Mouse (Mus musculus) intestine, embryonic 15.5 days (tissue): ENCODE data around the gene Skap2. TPM values are rescaled to one million over a fixed set of nuclear protein-coding genes. Genes with fewer than 3 reads are reported as not detected.

Experiments
- ATAC-seq: fragments of 200-750 bp; cut with Nextera tagmentation; 2 replicates; pipeline ENCODE4 v1.8.0; 2017; ENCODE audit warnings: moderate TSS enrichment, moderate library complexity
- H3K27ac ChIP-seq: fragments of 300-500 bp; sonication (generic); 2 replicates; pipeline ENCODE4 v1.5.1; 2015; ENCODE audit warnings: mild to moderate bottlenecking, inconsistent platforms
- H3K27me3 ChIP-seq: fragments of 300-500 bp; sonication (generic); replicated peaks from 2 replicates; pipeline ENCODE4 v1.6.1; 2015; ENCODE audit warnings: inconsistent platforms
- H3K36me3 ChIP-seq: fragments of 300-500 bp; sonication (generic); 2 replicates; pipeline ENCODE4 v1.6.1; 2015; ENCODE audit warnings: inconsistent platforms
- H3K4me1 ChIP-seq: fragments of 300-500 bp; sonication (generic); replicated peaks from 2 replicates; pipeline ENCODE4 v1.6.1; 2015; ENCODE audit warnings: inconsistent platforms
- H3K4me2 ChIP-seq: fragments of 300-500 bp; sonication (generic); replicated peaks from 2 replicates; pipeline ENCODE4 v1.6.1; 2015; ENCODE audit warnings: mild to moderate bottlenecking, inconsistent platforms
- H3K4me3 ChIP-seq: fragments of 300-500 bp; sonication (generic); replicated peaks from 2 replicates; pipeline ENCODE4 v1.5.1; 2015; ENCODE audit warnings: inconsistent platforms
- H3K9ac ChIP-seq: fragments of 300-500 bp; sonication (generic); 2 replicates; pipeline ENCODE4 v1.6.1; 2015; ENCODE audit warnings: inconsistent platforms
- H3K9me3 ChIP-seq: fragments of 300-500 bp; sonication (generic); 2 replicates; pipeline ENCODE4 v1.6.1; 2016; ENCODE audit warnings: inconsistent platforms
- WGBS: fragments of 180-500 bp; shearing (Covaris S2); methylation state at CpG from one replicate; pipeline ENCODE4 v1.1.7; 2015; 5-methylcytosine and 5-hydroxymethylcytosine counted together
- polyA plus RNA-seq: library from polyadenylated mRNA; unstranded; fragments of >200 nt; fragmentation: Nextera tagmentation; extraction: Ambion mirVana; gene quantifications from 2 replicates; pipeline ENCODE4 v1.2.1, GENCODE M21; 2015

The Skap2 gene
- polyA plus RNA-seq: 37.0 and 40.3 TPM in 2 replicates

DNA sequence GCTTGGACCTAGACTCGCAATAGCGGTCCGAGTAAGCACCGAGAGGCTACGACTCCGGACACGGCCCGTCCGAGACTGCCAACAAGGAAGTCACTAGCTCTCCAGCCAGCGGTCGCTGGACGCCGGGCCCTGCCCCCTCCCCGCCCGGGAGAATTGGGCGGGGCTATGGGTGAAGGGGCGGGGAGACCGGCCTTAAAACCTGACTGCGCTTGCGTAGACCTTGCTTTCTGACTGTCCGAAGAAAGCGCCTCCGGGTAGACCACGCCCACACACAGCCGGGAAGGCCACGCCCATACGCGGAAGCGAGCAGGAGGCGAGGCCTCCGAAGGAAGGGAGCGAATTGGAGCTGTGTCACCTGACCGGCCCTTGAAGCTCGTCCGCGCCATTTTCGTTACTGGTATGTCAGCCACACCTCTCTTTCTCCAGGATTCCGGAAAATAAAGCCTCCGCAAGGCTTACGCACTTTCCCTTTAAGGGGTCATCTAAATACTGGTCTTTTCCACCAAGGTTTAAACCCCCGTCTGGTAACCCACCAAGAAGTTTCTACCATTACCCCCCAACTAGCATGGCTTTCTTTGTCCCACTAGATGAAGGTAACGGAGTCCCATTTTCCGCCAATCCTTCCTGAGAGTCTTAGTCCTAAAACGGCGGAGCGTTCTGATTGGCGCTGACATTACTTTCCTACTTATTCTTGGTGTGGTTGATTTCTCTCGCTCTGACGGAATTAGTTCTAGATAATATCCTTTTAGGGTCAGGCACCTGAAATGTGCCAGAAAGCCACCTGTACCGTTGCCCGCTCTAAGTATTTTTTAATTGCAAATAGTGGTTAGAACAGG, at the start of gene Skap2:
Gene Skap2, minus strand, starts transcription at position 141 of the 836 bp plus-strand sequence.
- H3K27ac ChIP-seq: 0 out of 2 replicates have a peak within 1 kb of the TSS, but pooled peaks have one; percentile 58
- H3K36me3 ChIP-seq: no peaks in the 10 kb centered on the region
- peak within 1 kb of the TSS; percentile 78 for H3K4me2 ChIP-seq
- no peaks in the 10 kb centered on the region for H3K9me3 ChIP-seq
- H3K27me3 ChIP-seq: 0 out of 2 replicates have a peak, but pooled peaks cover 2% of the 10 kb centered on the region
- WGBS: under 1% methylated on average over 51 of the region's 51 CpGs
- peak within 1 kb of the TSS; percentile 54 for H3K9ac ChIP-seq
- ATAC-seq: peak; percentile 99
- H3K4me3 ChIP-seq: peak within 1 kb of the TSS; percentile 72
- 0 out of 2 replicates have a peak, but pooled peaks cover 3% of the 10 kb centered on the region for H3K4me1 ChIP-seq

DNA sequence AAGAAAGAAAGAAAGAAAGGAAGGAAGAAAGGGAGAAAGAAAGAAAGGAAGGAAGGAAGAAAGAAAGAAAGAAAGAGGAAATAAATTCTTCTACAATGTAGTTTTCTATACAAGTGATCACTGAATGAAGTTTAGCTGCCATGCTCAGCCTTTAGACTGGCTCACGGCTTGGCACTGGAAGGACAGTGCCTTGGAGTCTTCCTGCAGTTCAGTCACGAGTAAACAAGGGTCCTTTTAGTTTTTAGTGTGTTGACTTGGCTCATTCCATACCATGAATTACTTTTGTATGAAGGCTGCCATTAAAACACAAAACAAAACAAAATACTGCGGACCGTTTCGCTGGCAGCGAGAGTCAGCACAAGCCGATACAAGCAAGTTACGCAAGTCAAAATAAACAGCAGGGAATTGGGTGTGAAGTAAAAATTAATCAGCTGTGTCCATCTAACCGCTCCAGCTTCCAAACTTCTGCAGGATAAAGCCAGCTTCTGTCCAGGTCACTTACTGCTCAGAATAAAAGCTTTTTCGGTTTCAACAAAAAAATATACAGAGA, 46.6 kb upstream of the Skap2 start:
- Histone ChIP-seq H3K4me2 (no peak overlapping the region), H3K4me3 (no peak overlapping the region), H3K4me1 (no peaks in the 10 kb centered on the region), H3K27ac (no peak overlapping the region), H3K9ac (no peak overlapping the region), H3K9me3 (no peaks in the 10 kb centered on the region), H3K36me3 (no peaks in the 10 kb centered on the region), H3K27me3 (no peaks in the 10 kb centered on the region)
- ATAC-seq: no peak
- WGBS: 67% methylated on average over 10 of the region's 10 CpGs

DNA sequence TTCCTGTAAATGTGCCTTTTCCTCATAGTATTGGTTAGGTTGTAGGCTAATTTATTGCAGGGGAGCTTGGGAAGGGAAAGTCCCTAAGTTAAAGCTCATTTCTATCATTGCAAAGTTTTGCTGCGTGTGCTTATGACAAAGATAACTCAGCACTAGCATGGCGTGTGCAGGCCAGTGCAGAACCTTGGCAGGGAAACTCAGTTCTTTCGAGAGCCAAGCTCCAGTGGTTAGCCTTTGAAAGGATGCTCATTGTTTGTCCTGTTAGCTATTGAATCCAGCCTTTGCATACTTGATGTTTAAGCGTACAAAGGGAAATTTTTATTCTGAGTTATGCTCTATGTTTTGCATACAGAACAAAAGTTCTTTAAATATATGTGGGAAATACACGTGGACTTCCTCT, 45.8 kb upstream of the Skap2 start:
- Histone ChIP-seq H3K4me3 (no peak overlapping the region), H3K36me3 (no peaks in the 10 kb centered on the region), H3K4me1 (no peaks in the 10 kb centered on the region), H3K27ac (no peak overlapping the region), H3K9me3 (no peaks in the 10 kb centered on the region), H3K4me2 (no peak overlapping the region), H3K9ac (no peak overlapping the region), H3K27me3 (no peaks in the 10 kb centered on the region)
- WGBS: 46% methylated on average over 5 of the region's 5 CpGs
- no peak for ATAC-seq

DNA sequence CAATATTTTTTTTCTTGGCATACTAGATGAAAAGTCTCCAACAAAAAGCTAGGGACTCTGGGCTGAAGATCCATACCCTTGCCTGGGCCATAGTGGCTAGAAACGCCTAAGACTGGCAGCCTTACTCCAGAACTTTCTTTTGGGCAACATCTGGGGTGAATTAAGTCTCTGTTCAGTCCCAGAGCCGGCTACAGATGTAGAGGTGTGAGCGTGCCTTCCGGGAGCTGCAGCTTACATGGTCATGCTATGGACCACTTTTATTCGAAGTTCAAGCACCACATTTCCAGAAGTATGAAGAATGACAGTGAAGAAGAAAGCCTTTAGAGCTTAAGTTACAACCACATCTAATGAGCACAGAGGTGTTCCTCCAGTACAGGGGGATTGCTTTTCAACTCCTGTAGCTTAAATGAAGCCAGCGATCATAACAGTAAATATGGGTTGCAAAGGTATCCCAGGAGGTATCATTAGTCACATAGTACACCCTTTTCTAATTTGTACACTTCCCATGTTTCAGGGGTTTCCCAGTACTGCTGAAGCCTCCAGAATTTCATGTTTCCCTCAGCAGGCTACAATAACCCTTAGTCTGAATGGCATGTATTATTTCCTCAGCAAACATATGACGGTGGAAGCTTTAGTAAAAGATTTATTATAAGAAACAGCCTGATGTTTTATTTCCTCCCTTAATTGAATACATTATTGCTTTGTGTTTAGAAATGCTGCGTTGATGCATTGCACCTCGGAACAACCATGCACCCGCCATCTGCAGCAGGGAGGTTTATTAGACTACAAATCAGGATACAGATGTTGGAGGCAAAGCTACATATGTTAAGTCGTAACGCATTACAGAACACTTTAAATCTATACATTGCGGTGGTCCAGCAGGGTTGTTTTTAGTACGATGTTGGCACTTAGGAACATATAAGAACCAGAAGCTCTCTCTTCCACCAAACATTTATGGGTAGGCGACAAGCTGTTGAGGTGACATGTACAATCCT, 41.5 kb upstream of the Skap2 start:
- ATAC-seq: no peak
- 0 out of 2 replicates have a peak, but pooled peaks cover 2% of the 10 kb centered on the region for H3K4me1 ChIP-seq
- H3K4me3 ChIP-seq: no peak overlapping the region
- WGBS: 56% methylated on average over 15 of the region's 15 CpGs
- H3K9ac ChIP-seq: no peak overlapping the region
- no peak overlapping the region for H3K27ac ChIP-seq
- H3K36me3 ChIP-seq: no peaks in the 10 kb centered on the region
- no peaks in the 10 kb centered on the region for H3K27me3 ChIP-seq
- H3K9me3 ChIP-seq: no peaks in the 10 kb centered on the region
- H3K4me2 ChIP-seq: no peak overlapping the region; the same call in 1 of the 2 replicates

DNA sequence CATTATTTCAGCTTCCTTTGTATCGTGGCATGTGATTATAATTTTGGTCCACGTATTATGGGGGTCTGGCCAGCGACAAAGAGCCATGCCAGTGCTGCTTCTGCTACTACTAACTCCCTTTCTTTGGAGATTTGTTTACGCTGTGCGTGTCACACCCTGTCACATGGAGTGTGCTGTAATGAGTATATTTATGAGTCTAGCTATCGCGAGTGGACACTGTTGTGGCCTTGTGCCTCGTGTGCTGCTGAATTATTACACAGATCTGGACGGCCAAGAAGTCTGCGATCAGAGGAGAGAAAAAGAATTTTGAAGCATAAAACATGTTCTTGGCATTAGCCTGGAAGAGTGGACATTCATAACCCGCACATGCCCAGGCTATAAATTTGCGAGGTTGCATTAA, 37.7 kb upstream of the Skap2 start:
- no peak for ATAC-seq
- Histone ChIP-seq H3K9ac (no peak overlapping the region), H3K9me3 (no peaks in the 10 kb centered on the region), H3K4me3 (no peak overlapping the region), H3K36me3 (no peaks in the 10 kb centered on the region), H3K4me1 (0 out of 2 replicates have a peak, but pooled peaks cover 2% of the 10 kb centered on the region), H3K27ac (no peak overlapping the region), H3K4me2 (no peak overlapping the region), H3K27me3 (no peaks in the 10 kb centered on the region)
- WGBS: 42% methylated on average over 12 of the region's 12 CpGs

DNA sequence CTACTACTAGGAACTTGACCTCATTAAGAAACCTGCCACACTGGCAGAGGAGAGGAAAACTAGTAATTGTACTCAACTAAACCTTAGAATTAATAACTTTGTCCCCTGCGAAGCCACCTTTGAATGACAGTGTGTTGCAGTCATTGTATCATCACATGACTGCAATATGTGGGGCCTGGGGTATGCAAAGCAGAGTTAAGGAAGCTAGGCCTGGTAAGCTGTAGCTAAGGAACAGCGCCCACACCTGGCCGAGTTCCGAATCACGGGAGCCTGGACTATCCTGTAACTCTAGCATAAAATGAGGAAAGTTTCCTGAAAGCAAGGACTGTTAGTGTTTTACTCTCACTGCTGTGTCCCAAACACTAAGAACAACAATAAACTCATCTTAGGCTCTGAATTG, 33.2 kb upstream of the Skap2 start:
- Histone ChIP-seq H3K27me3 (no peaks in the 10 kb centered on the region), H3K9ac (no peak overlapping the region), H3K27ac (no peak overlapping the region), H3K4me3 (no peak overlapping the region), H3K4me1 (0 out of 2 replicates have a peak, but pooled peaks cover 2% of the 10 kb centered on the region), H3K4me2 (no peak overlapping the region), H3K36me3 (no peaks in the 10 kb centered on the region), H3K9me3 (no peaks in the 10 kb centered on the region)
- 67% methylated on average over 5 of the region's 5 CpGs for WGBS
- ATAC-seq: no peak

DNA sequence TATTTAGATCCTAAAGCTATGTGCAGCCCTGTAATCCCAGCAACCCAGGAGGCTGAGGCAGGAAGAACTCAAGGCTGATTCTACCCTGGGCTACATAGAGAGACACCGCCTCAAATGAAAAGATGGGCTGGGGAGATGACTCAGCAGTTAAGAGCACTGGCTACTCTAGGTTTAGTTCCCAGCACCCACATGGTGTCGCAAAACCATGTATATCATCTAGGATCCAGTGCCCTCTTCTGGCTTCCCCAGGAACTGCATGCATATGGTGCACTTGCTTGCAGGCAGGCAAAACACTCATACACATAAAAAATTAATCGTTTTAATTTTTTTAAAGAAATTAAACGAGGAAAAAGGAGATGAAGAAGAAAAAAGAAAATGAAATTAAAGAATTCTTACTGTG, 23.7 kb upstream of the Skap2 start:
- Histone ChIP-seq H3K4me1 (no peaks in the 10 kb centered on the region), H3K36me3 (no peaks in the 10 kb centered on the region), H3K9ac (no peak overlapping the region), H3K27me3 (no peaks in the 10 kb centered on the region), H3K4me3 (no peak overlapping the region), H3K27ac (no peak overlapping the region), H3K9me3 (no peaks in the 10 kb centered on the region), H3K4me2 (no peak overlapping the region)
- no peak for ATAC-seq
- 88% methylated on average over 4 of the region's 4 CpGs for WGBS

DNA sequence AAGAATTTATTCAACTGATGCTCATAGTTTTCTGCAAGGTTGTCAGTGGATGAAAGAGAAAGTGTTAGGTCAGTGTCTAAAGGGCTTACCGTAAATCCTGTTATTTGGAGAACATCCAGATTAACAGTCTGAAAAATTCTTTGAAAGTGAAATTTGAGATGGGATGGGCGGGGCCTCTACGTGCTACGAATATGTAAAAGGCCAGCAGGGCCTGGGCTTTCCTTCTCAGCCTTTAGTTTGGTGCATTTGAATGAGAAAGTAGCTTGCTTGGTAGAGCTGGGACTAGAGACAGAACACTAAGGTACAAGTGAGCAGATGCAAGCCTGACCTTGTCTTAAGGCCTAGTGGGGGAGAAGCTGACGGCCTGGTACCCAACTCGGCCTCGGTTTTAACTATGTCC, 18.8 kb upstream of the Skap2 start:
- WGBS: 43% methylated on average over 7 of the region's 7 CpGs
- Histone ChIP-seq H3K9ac (no peak overlapping the region), H3K36me3 (no peaks in the 10 kb centered on the region), H3K4me3 (no peak overlapping the region), H3K27ac (no peak overlapping the region), H3K27me3 (no peaks in the 10 kb centered on the region), H3K4me2 (no peak overlapping the region), H3K4me1 (no peaks in the 10 kb centered on the region), H3K9me3 (no peaks in the 10 kb centered on the region)
- ATAC-seq: no peak

DNA sequence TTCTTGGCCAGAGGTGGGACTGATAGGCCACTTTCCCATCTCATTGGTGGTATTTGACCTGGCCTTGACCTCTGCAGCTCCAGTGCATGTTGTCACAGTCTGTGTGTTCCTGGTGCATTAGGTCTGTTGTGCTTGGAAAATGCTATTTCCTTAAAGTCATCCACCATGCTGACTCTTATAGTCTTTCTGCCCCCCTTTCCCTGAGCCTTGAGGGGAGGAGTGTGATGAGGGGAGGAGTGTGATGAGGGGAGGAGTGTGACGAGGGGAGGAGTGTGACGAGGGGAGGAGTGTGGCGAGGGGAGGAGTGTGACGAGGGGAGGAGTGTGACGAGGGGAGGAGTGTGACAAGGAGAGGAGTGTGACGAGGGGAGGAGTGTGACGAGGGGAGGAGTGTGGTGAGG, 15.8 kb upstream of the Skap2 start:
- Histone ChIP-seq H3K4me2 (no peak overlapping the region), H3K4me1 (no peaks in the 10 kb centered on the region), H3K4me3 (no peak overlapping the region), H3K27ac (no peak overlapping the region), H3K9me3 (no peaks in the 10 kb centered on the region), H3K9ac (no peak overlapping the region), H3K27me3 (no peaks in the 10 kb centered on the region), H3K36me3 (no peaks in the 10 kb centered on the region)
- no peak for ATAC-seq
- 89% methylated on average over 7 of the region's 7 CpGs for WGBS

DNA sequence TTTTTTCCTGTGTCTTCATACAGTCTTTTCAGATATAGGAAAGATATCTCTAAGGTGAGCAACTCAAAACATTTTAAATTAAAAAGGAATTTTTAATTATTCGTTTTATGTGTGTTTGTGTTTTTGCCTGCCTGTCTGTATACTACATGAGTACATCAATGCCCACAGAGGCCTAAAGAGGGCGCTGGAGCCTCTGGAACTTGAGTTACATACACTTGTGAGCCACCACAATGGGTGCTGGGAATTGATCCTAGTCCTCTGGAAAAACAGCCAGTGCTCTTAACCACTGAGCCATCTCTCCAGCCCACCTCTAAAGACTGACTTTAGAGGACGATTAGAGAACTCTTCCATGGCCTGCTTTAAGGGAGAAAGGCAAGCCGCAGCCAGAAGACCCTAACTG, 14.8 kb upstream of the Skap2 start:
- Histone ChIP-seq H3K27me3 (no peaks in the 10 kb centered on the region), H3K27ac (no peak overlapping the region), H3K4me2 (no peak overlapping the region), H3K9ac (no peak overlapping the region), H3K9me3 (no peaks in the 10 kb centered on the region), H3K4me1 (no peaks in the 10 kb centered on the region), H3K36me3 (no peaks in the 10 kb centered on the region), H3K4me3 (no peak overlapping the region)
- WGBS: 88% methylated on average over 4 of the region's 4 CpGs
- ATAC-seq: no peak

DNA sequence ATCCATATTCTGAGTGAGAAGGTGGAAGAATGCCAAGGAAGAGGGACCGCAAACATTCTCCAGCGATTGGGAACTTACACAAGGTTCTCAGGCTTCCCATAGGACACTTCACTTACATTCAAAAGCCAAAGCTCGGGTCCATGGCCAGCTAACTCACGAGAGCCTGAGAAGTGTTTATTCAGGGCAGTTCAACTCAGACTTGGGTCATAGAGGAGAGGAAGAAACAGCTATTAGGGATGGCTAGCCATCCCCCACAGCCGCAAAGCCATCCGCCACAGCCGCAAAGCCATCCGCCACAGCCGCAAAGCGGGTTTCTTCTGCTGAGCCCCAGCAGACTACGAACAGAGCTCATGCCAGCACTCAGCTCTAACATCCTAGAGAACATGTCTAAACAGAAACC, 13.9 kb upstream of the Skap2 start:
- Histone ChIP-seq H3K27me3 (no peaks in the 10 kb centered on the region), H3K4me1 (no peaks in the 10 kb centered on the region), H3K27ac (no peak overlapping the region), H3K9me3 (no peaks in the 10 kb centered on the region), H3K4me3 (no peak overlapping the region), H3K9ac (no peak overlapping the region), H3K36me3 (no peaks in the 10 kb centered on the region), H3K4me2 (no peak overlapping the region)
- WGBS: 74% methylated on average over 11 of the region's 11 CpGs
- ATAC-seq: no peak

DNA sequence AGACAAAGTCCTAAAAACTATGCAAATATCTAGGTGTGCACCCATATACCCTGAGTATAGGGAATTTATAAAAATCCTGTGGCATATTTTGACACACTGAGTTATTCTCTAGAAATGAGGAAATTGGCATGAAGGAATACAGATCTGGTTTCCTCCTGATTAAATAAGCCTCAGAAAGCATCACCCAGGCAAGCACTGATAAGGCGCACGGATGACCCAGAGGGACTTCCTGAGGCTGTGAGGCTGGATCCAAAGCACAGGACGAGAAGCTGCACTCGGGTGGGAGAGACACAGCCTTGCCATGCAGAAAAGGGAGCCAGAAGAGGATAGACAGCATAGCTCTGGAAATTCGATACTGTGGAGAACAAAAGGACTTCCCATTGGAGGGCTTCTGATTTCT, 12.4 kb upstream of the Skap2 start:
- ATAC-seq: no peak
- Histone ChIP-seq H3K36me3 (no peaks in the 10 kb centered on the region), H3K4me2 (no peak overlapping the region), H3K9me3 (no peaks in the 10 kb centered on the region), H3K4me1 (no peaks in the 10 kb centered on the region), H3K9ac (no peak overlapping the region), H3K27me3 (no peaks in the 10 kb centered on the region), H3K27ac (no peak overlapping the region), H3K4me3 (no peak overlapping the region)
- 43% methylated on average over 5 of the region's 5 CpGs for WGBS
